Mouse (Mus musculus) megakaryocyte, embryonic 14.5 days (primary cell): ENCODE data around the gene Ddx59.

ENCODE experiments used
- FLI1 ChIP-seq: IDR thresholded peaks from 2 replicates; pipeline ENCODE4 v1.6.1; 2012; ENCODE audit warnings: low read length, inconsistent platforms, mixed read lengths
- GATA1 ChIP-seq: IDR thresholded peaks from 3 replicates; pipeline ENCODE4 v1.6.1; 2012; ENCODE audit warnings: mixed read lengths, low read length, inconsistent platforms, borderline replicate concordance

- TF ChIP-seq GATA1 (no peak), FLI1 (no peak)
These were observed 20.6 kb upstream of the Ddx59 start for GRCm38 (mm10) chr1:136394506-136394905.
